Mouse (Mus musculus) heart, embryonic 14.5 days (tissue): ENCODE data around the gene Olfr341. TPM values are rescaled to one million over a fixed set of nuclear protein-coding genes. Genes with fewer than 3 reads are reported as not detected.

ENCODE experiments used
- ATAC-seq: fragments of 200-750 bp; cut with Nextera tagmentation; 2 replicates; pipeline ENCODE4 v1.8.0; 2017; ENCODE audit warnings: low read depth, moderate TSS enrichment; ENCODE audit not compliant: insufficient number of reproducible peaks, insufficient read depth, low FRiP score
- H3K27ac ChIP-seq, 2 experiments: fragments of 200-500 bp in 1 of 2; fragments of 300-500 bp in 1 of 2; sonication (generic) in 1 of 2; replicated peaks in 1 of 2; 2 replicates each; pipeline ENCODE4 v1.5.1; 2012 to 2014; ENCODE audit warnings: low read depth in 2 of 2, low read length in 2 of 2, control low read depth in 1 of 2, mild to moderate bottlenecking in 1 of 2, mixed read lengths in 1 of 2; ENCODE audit not compliant: control insufficient read depth in 1 of 2, insufficient read depth in 1 of 2
- H3K27me3 ChIP-seq: fragments of 300-500 bp; sonication (generic); 2 replicates; pipeline ENCODE4 v1.6.1; 2014; ENCODE audit warnings: mild to moderate bottlenecking, low read length, control low read depth; ENCODE audit not compliant: control insufficient read depth, insufficient read depth
- H3K36me3 ChIP-seq: fragments of 300-500 bp; sonication (generic); 2 replicates; pipeline ENCODE4 v1.6.1; 2014; ENCODE audit warnings: mild to moderate bottlenecking, control low read depth, low read length, mixed read lengths; ENCODE audit not compliant: control insufficient read depth, insufficient read depth
- H3K4me1 ChIP-seq, 2 experiments: fragments of 200-500 bp in 1 of 2; fragments of 300-500 bp in 1 of 2; sonication (generic) in 1 of 2; 2 replicates each; pipeline ENCODE4 v1.6.1; 2012 to 2014; ENCODE audit warnings: low read length in 2 of 2, control low read depth in 1 of 2, mixed read lengths in 1 of 2; ENCODE audit not compliant: control insufficient read depth in 2 of 2, insufficient read depth in 2 of 2
- H3K4me2 ChIP-seq: fragments of 300-500 bp; sonication (generic); 2 replicates; pipeline ENCODE4 v1.6.1; 2014; ENCODE audit warnings: mild to moderate bottlenecking, low read length
- H3K4me3 ChIP-seq, 2 experiments: fragments of 200-500 bp in 1 of 2; fragments of 300-500 bp in 1 of 2; sonication (generic) in 1 of 2; 2 replicates each; pipeline ENCODE4 v1.5.1; 2012 to 2014; ENCODE audit warnings: low read length in 2 of 2, mild to moderate bottlenecking in 2 of 2, control low read depth in 1 of 2, low read depth in 1 of 2, moderate library complexity in 1 of 2; ENCODE audit not compliant: control insufficient read depth in 1 of 2, insufficient read depth in 1 of 2
- H3K9ac ChIP-seq: fragments of 300-500 bp; sonication (generic); 2 replicates; pipeline ENCODE4 v1.6.1; 2014; ENCODE audit warnings: mild to moderate bottlenecking, low read length
- H3K9me3 ChIP-seq: fragments of 300-500 bp; sonication (generic); 2 replicates; pipeline ENCODE4 v1.6.1; 2016; ENCODE audit warnings: low read length, control low read depth; ENCODE audit not compliant: control insufficient read depth
- WGBS: fragments of 180-500 bp; shearing (Covaris S2); extraction: QIAGEN DNeasy Blood & Tissue Kit; methylation state at CpG from one replicate; pipeline ENCODE4 v1.1.7; 2014; 5-methylcytosine and 5-hydroxymethylcytosine counted together
- polyA plus RNA-seq: library from polyadenylated mRNA; unstranded; fragments of >200 nt; fragmentation: Nextera tagmentation; extraction: Ambion mirVana; gene quantifications from 2 replicates; pipeline ENCODE4 v1.2.1, GENCODE M21; 2014

The Olfr341 gene
- polyA plus RNA-seq, result not detected in 2 replicates

DNA sequence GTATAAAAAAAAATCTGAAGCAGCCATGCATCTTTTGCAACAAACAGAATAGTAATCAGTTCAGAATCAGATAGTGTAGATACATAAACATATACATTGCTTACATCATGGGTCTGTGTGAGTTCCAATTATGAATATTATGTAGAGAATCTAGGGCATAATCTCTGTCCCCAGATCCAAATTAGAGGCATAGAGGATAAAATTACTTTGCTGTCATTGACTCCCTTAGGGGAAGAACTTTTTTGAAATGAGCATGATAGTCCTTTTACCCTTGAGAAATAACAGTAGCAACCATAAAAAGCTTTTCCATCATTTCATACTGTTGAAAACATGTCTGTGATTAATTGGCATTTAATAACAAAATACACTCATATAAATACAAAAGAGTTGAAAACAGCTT lies at the start of gene Olfr341:
Olfr341 (minus strand) TSS at position 101 of the 400 bp plus-strand sequence.
- Histone ChIP-seq H3K4me1 (no peaks in the 10 kb centered on the region), H3K4me3 (no peak within 1 kb of the TSS), H3K27me3 (no peaks in the 10 kb centered on the region), H3K36me3 (no peaks in the 10 kb centered on the region), H3K9ac (no peak within 1 kb of the TSS), H3K9me3 (0 out of 2 replicates have a peak, but pooled peaks cover 4% of the 10 kb centered on the region), H3K27ac (no peak within 1 kb of the TSS), H3K4me2 (no peak within 1 kb of the TSS)
- ATAC-seq, result no peak

DNA sequence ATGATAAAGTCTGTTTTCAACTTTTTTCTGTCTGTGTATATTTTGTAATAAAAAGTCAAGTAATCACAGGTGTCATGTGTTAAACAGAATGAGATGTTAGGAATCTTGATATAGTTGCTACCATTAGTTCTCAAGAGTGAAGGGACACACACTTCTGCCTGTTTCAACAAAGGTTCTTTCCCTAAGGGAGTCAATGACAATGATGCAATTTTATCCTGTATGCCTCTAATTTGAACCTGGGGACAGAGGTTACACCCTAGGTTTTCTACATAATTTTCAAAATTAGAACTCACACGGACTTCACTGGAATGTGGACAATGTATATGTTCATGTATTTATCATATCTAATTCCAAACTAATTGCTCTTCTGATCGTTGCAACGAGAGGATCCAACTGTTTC lies 42.4 kb upstream of the Olfr341 start, which contains the start of gene Olfr342:
Olfr342 (plus strand) TSS at position 301 of the 400 bp plus-strand sequence.
- no peaks in the 10 kb centered on the region for H3K4me1 ChIP-seq
- 56% methylated on average over 3 of the region's 3 CpGs for WGBS
- no peak for ATAC-seq
- H3K36me3 ChIP-seq, result no peaks in the 10 kb centered on the region
- H3K4me3 ChIP-seq, result no peak within 1 kb of the TSS
- no peaks in the 10 kb centered on the region for H3K27me3 ChIP-seq
- H3K9ac ChIP-seq, result no peak within 1 kb of the TSS
- H3K9me3 ChIP-seq, result peaks cover 13% of the 10 kb centered on the region; the same call in 1 of the 2 replicates
- H3K4me2 ChIP-seq, result no peak within 1 kb of the TSS
- H3K27ac ChIP-seq, result no peak within 1 kb of the TSS

DNA sequence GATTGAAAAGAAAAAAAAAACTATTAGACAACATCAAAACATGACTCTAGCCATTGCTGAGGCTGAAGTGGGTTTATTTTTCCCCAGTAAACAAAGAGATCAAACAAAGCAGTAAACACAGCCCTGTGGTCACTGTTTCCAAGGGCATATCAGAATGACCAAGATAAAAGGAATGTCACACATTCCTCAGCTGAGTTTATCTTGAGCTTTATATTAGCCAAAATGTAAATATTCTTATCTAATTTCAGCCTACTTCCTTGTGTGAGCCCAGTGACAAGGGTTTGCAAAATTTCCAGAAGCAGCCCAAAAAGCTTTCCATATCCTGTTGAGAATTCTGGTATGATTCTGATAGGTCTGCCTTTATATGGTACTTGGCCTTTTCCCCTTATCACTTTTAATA lies 8.6 kb downstream of the Olfr341 start:
- no peak overlapping the region for H3K4me2 ChIP-seq
- H3K4me1 ChIP-seq, result no peaks in the 10 kb centered on the region
- H3K36me3 ChIP-seq, result no peaks in the 10 kb centered on the region
- H3K4me3 ChIP-seq, result no peak overlapping the region
- H3K27me3 ChIP-seq, result no peaks in the 10 kb centered on the region
- peaks cover 11% of the 10 kb centered on the region; the same call in 1 of the 2 replicates for H3K9me3 ChIP-seq
- no peak overlapping the region for H3K27ac ChIP-seq
- no peak overlapping the region for H3K9ac ChIP-seq
- ATAC-seq, result no peak

DNA sequence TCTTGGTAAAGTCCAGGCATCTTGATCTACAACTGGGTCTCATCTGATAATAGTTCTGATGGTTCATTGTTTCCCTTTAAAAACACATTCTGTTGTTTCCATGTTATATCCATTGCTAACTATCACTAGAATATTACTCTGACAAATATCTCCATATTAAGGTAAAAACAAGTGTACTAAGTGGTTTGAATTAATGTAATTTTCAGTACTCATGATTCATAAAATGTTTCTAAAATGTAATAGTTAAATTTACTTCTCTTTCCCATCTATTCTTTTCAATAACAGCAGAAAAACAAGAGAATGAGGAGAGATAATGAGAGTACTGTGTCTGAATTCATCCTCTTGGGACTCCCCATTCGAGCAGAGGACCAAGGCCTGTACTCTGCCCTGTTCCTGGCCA lies 30.0 kb downstream of the Olfr341 start, which contains the start of gene Olfr340:
Olfr340 (plus strand) TSS at position 301 of the 400 bp plus-strand sequence.
- Histone ChIP-seq H3K4me1 (no peaks in the 10 kb centered on the region), H3K9me3 (0 out of 2 replicates have a peak, but pooled peaks cover 6% of the 10 kb centered on the region), H3K4me3 (no peak within 1 kb of the TSS), H3K27me3 (no peaks in the 10 kb centered on the region), H3K36me3 (no peaks in the 10 kb centered on the region), H3K4me2 (no peak within 1 kb of the TSS), H3K27ac (no peak within 1 kb of the TSS), H3K9ac (no peak within 1 kb of the TSS)
- WGBS, result 61% methylated on average over 1 of the region's 1 CpGs
- no peak for ATAC-seq

Other genes with a start within 250 kb of the Olfr341 start
- gene Olfr338, start 108.9 kb downstream of the Olfr341 start, polyA plus RNA-seq, result not detected in 2 replicates
- not detected in 2 replicates for gene Olfr339, start 63.5 kb downstream of the Olfr341 start, polyA plus RNA-seq
- not detected in 2 replicates for gene Olfr340, start 29.9 kb downstream of the Olfr341 start, polyA plus RNA-seq
- gene Olfr342, start 42.5 kb upstream of the Olfr341 start, polyA plus RNA-seq, result not detected in 2 replicates
- gene Olfr344, start 84.2 kb upstream of the Olfr341 start, polyA plus RNA-seq, result not detected in 2 replicates
- gene Olfr345, start 157.6 kb upstream of the Olfr341 start, polyA plus RNA-seq, result not detected in 2 replicates
- not detected in 2 replicates for gene Olfr346, start 203.3 kb upstream of the Olfr341 start, polyA plus RNA-seq
- gene Olfr347, start 249.4 kb upstream of the Olfr341 start, polyA plus RNA-seq, result not detected in 2 replicates